Mouse (Mus musculus) kidney, adult 2 months (tissue): ENCODE results near the gene Tmbim6.

Source experiments
- CTCF ChIP-seq: fragments of 200-500 bp; conservative IDR thresholded peaks from 2 replicates; pipeline ENCODE4 v1.5.1; 2011; ENCODE audit warnings: low read depth, mild to moderate bottlenecking, control low read depth, low read length, moderate library complexity, mixed read lengths; ENCODE audit not compliant: insufficient read depth, insufficient read length
- POLR2A ChIP-seq: fragments of 200-500 bp; IDR thresholded peaks from one replicate; pipeline ENCODE4 v1.6.1; 2011; ENCODE audit warnings: low read depth, low read length, control low read depth

- TF ChIP-seq CTCF (no peak), POLR2A (no peak)
Measured at GRCm38 (mm10) chr15:99396462-99396861, 3.8 kb downstream of the Tmbim6 start.
